In the genomic region with DNA sequence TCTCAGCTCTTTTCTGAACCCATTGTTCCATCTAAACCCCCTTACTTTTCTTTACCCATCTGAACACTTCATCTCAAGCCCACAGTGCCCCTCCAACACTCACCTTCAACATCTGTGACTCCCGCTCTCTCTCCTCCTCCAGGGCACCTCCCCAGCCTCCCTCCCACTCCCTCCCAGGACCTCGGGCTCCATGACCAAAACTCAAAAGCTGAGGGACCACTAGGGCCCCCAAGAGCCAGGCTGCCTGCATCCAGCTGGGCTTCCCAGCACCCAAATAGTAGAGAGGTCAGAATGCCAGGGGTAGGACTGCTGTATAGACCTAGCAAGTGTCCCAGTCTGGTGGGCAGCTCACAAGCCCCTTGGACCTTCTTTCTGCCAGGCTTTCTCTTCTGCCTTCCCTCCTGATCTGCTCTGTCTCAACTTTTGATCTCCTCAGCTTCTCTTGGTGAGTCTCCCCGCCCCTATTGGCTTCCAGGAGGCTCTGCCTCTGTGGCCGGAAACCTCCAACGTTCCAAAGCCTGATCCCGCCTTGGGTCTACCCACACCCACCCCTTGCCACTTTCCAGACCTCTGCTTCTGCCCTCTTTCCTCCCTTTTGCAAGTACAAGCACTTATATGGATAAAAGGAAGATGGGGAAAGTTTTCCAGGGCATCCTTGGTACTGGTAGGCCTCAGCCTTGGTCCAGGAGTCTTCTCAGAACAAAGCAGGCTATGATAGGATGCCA, we compare ENCODE assay signal across 8 mouse cellular contexts. TPM values are rescaled to one million over a fixed set of nuclear protein-coding genes. Genes with fewer than 3 reads are reported as not detected.
DNase-seq lines count a peak whose midpoint lies in the region; ATAC-seq and TF ChIP-seq lines count a peak whose summit lies in the region.

TSS of gene Clec11a (minus strand) at position 387 of the 725 bp plus-strand sequence.

- no peaks in the 10 kb centered on the region for H3K9me3 ChIP-seq in CH12.LX (replicated peaks; ENCODE audit: low read length)
- H3K9me3 ChIP-seq in forebrain, embryonic 15.5 days, result no peaks in the 10 kb centered on the region
- H3K9me3 ChIP-seq in limb, embryonic 14.5 days (ENCODE audit: control insufficient read depth, low read length), result no peaks in the 10 kb centered on the region
- no peaks in the 10 kb centered on the region for H3K9me3 ChIP-seq in stomach, embryonic 14.5 days (ENCODE audit: control insufficient read depth, low read depth, low read length)

- TF ChIP-seq CTCF in CH12.LX (conservative IDR thresholded peaks at IDR 0.05 in 1 of 2, IDR thresholded peaks at IDR 0.05 in 1 of 2; ENCODE audit: low read depth in 2 of 2, low read length in 2 of 2), result no peak

- peak within 1 kb of the TSS; percentile 39 for H3K4me2 ChIP-seq in CH12.LX (ENCODE audit: insufficient read depth, low read depth, poor library complexity, severe bottlenecking)
- peak within 1 kb of the TSS; percentile 62 for H3K4me2 ChIP-seq in forebrain, embryonic 15.5 days (replicated peaks)
- H3K4me2 ChIP-seq in limb, embryonic 14.5 days (replicated peaks; ENCODE audit: low read depth, low read length, severe bottlenecking), result peak within 1 kb of the TSS; percentile 39
- H3K4me2 ChIP-seq in stomach, embryonic 14.5 days (replicated peaks; ENCODE audit: low read depth, low read length), result peak within 1 kb of the TSS; percentile 70

- H3K27me3 ChIP-seq in CH12.LX (replicated peaks), result peaks cover 53% of the 10 kb centered on the region
- H3K27me3 ChIP-seq in forebrain, embryonic 15.5 days, result no peaks in the 10 kb centered on the region
- peaks cover 4% of the 10 kb centered on the region; the same call in 1 of the 2 replicates for H3K27me3 ChIP-seq in limb, embryonic 14.5 days (ENCODE audit: control insufficient read depth, insufficient read depth, low read length)
- H3K27me3 ChIP-seq in stomach, embryonic 14.5 days (ENCODE audit: control insufficient read depth, insufficient read depth, low read length), result no peaks in the 10 kb centered on the region

- in situ Hi-C loops in CH12.LX (cut with MboI; ENCODE audit: low pct_ligation_motif_present, low pct_unique_long_range_greater_than_20kb, low sequenced_read_pairs), result no loop called here

- H3K27ac ChIP-seq in CH12.LX (ENCODE audit: insufficient read depth, low read depth), result no peak within 1 kb of the TSS
- H3K27ac ChIP-seq in forebrain, embryonic 15.5 days (replicated peaks), result peak within 1 kb of the TSS; percentile 93; the same call in 1 of the 2 replicates
- peak within 1 kb of the TSS; percentile 71 for H3K27ac ChIP-seq in limb, embryonic 14.5 days (replicated peaks; ENCODE audit: low read depth, low read length)
- H3K27ac ChIP-seq in stomach, embryonic 14.5 days (ENCODE audit: low read length), result peak within 1 kb of the TSS; percentile 34; the same call in 1 of the 2 replicates

- peak within 1 kb of the TSS in 2 of 3 experiments; percentile 29 to 34 for H3K4me3 ChIP-seq in CH12.LX (replicated peaks in 1 of 3; ENCODE audit: low read depth in 2 of 3, low read length in 2 of 3, poor library complexity in 1 of 3)
- H3K4me3 ChIP-seq in forebrain, embryonic 15.5 days, result peak within 1 kb of the TSS; percentile 63
- H3K4me3 ChIP-seq in limb, embryonic 14.5 days (replicated peaks; ENCODE audit: low read length), result peak within 1 kb of the TSS; percentile 19
- H3K4me3 ChIP-seq in stomach, embryonic 14.5 days (ENCODE audit: low read depth, low read length), result 0 out of 2 replicates have a peak within 1 kb of the TSS, but pooled peaks have one; percentile 1

- no peak for TF ChIP-seq RAD21 in CH12.LX (IDR thresholded peaks at IDR 0.05; ENCODE audit: low read depth, low read length)

- TF ChIP-seq EP300 in CH12.LX (IDR thresholded peaks at IDR 0.05; ENCODE audit: low read length), result no peak

- 60% methylated on average over 6 of the region's 6 CpGs for WGBS in forebrain, embryonic 15.5 days
- 57% methylated on average over 6 of the region's 6 CpGs for WGBS in limb, embryonic 14.5 days
- 50% methylated on average over 6 of the region's 6 CpGs for WGBS in stomach, embryonic 14.5 days

- H3K9ac ChIP-seq in CH12.LX (ENCODE audit: insufficient read depth, low read depth), result no peak within 1 kb of the TSS
- H3K9ac ChIP-seq in forebrain, embryonic 15.5 days (replicated peaks), result no peak within 1 kb of the TSS
- peak within 1 kb of the TSS; percentile 4; the same call in 1 of the 2 replicates for H3K9ac ChIP-seq in limb, embryonic 14.5 days (ENCODE audit: low read depth, low read length, severe bottlenecking)
- no peak within 1 kb of the TSS for H3K9ac ChIP-seq in stomach, embryonic 14.5 days (replicated peaks; ENCODE audit: low read depth, low read length)

- ATAC-seq in forebrain, embryonic 15.5 days (replicated peaks), result no peak
- no peak for ATAC-seq in limb, embryonic 14.5 days (ENCODE audit: low FRiP score, low read depth)
- ATAC-seq in stomach, embryonic 14.5 days (ENCODE audit: insufficient number of reproducible peaks, insufficient read depth, low FRiP score, low read depth), result no peak

- TF ChIP-seq POLR2A in CH12.LX (IDR thresholded peaks at IDR 0.05; ENCODE audit: low read depth, low read length), result no peak
- no peak for TF ChIP-seq POLR2A in limb, embryonic 14.5 days (IDR thresholded peaks at IDR 0.05; ENCODE audit: borderline replicate concordance, extremely low read depth, insufficient read depth, insufficient read length)

- peaks cover 15 to 45% of the 10 kb centered on the region in 2 experiments for H3K4me1 ChIP-seq in CH12.LX (ENCODE audit: control insufficient read depth in 1 of 2, insufficient read depth in 2 of 2)
- H3K4me1 ChIP-seq in forebrain, embryonic 15.5 days, result peaks cover 25% of the 10 kb centered on the region
- H3K4me1 ChIP-seq in limb, embryonic 14.5 days (ENCODE audit: control insufficient read depth, insufficient read depth, low read length), result peaks cover 45% of the 10 kb centered on the region
- H3K4me1 ChIP-seq in stomach, embryonic 14.5 days (ENCODE audit: control insufficient read depth, insufficient read depth, low read length), result peaks cover 28% of the 10 kb centered on the region

- peak; percentile 37 for DNase-seq in gastrocnemius, postnatal 14 days
- no peak for DNase-seq in gastrocnemius, adult 18-20 months (ENCODE audit: low spot score)
- DNase-seq in CH12.LX (ENCODE audit: extremely low read depth), result no peak
- DNase-seq in limb, embryonic 14.5 days (ENCODE audit: low spot score), result no peak
- DNase-seq in adrenal gland, adult 18-20 months (ENCODE audit: low spot score in 2 of 2), result no peak
- no peak for DNase-seq in B cell, adult 2 months

- intact Hi-C loops in gastrocnemius, postnatal 14 days (cut with DNase I; ENCODE audit: low total_unique reads), result no loop called here

- dilution Hi-C loops in CH12.LX (cut with MboI; ENCODE audit: extremely low pct_ligation_motif_present, extremely low pct_unique_long_range_greater_than_20kb, low sequenced_read_pairs), result no loop called here

- no peaks in the 10 kb centered on the region for H3K79me2 ChIP-seq in CH12.LX (replicated peaks; ENCODE audit: control insufficient read depth, extremely low read depth, insufficient read depth, poor library complexity, severe bottlenecking)

- peaks cover 0 to 5% of the 10 kb centered on the region in 2 experiments for H3K36me3 ChIP-seq in CH12.LX (replicated peaks in 1 of 2; ENCODE audit: control insufficient read depth in 1 of 2, insufficient read depth in 1 of 2, low read length in 1 of 2)
- no peaks in the 10 kb centered on the region for H3K36me3 ChIP-seq in forebrain, embryonic 15.5 days
- no peaks in the 10 kb centered on the region for H3K36me3 ChIP-seq in limb, embryonic 14.5 days (ENCODE audit: control insufficient read depth, insufficient read depth, low read length)
- no peaks in the 10 kb centered on the region for H3K36me3 ChIP-seq in stomach, embryonic 14.5 days (ENCODE audit: control insufficient read depth, insufficient read depth, low read length)

TF ChIP-seq in CH12.LX, 34 proteins besides CTCF, POLR2A, EP300 and RAD21:
- TF ChIP-seq ZMIZ1 (IDR thresholded peaks at IDR 0.05; ENCODE audit: low read depth, low read length) (no peak), HCFC1 (IDR thresholded peaks at IDR 0.05; ENCODE audit: low read depth, low read length) (no peak), MEF2A (IDR thresholded peaks at IDR 0.05; ENCODE audit: borderline replicate concordance, low read depth, low read length) (no peak), MYC (IDR thresholded peaks at IDR 0.05; ENCODE audit: low read depth, low read length) (no peak), ZNF384 (IDR thresholded peaks at IDR 0.05; ENCODE audit: low read depth, low read length) (no peak), TCF12 (IDR thresholded peaks at IDR 0.05; ENCODE audit: low read depth, low read length) (no peak), ZC3H11A (IDR thresholded peaks at IDR 0.05; ENCODE audit: low read depth, low read length) (no peak), IRF4 (IDR thresholded peaks at IDR 0.05; ENCODE audit: low read depth, low read length) (no peak), NRF1 (IDR thresholded peaks at IDR 0.05; ENCODE audit: low read depth, low read length) (no peak)
TF ChIP-seq in CH12.LX: peak in this region for 0.

RNA-seq across cellular contexts. Expression of gene Clec11a, which starts in this region (rescaled TPM):
- total RNA-seq in gastrocnemius, postnatal 14 days (2021), result 1 to 10 TPM; 4.2 to 5.6 TPM
- total RNA-seq in gastrocnemius, adult 18-20 months (2021), result 1 to 10 TPM in 1 of 2 experiments, under 1 TPM in 1; 0.84 to 1.3 TPM
- total RNA-seq in CH12.LX (2012; rRNA removed) (0.89 and 0.97 TPM in 2 replicates), CH12.LX (2014; rRNA removed) (0.46 and 0.69 TPM in 2 replicates)
- polyA plus RNA-seq in CH12.LX (2012; ENCODE audit: insufficient read length, low read depth), result 0.38 and 0.53 TPM in 2 replicates
- polyA plus RNA-seq in forebrain, embryonic 15.5 days (2015; fragmentation: Nextera tagmentation; extraction: Ambion mirVana), result 3.7 TPM in 2 replicates
- polyA plus RNA-seq in limb, embryonic 14.5 days (2012; rRNA removed), result 21.2 and 22.8 TPM in 2 replicates
- 12.4 and 15.5 TPM in 2 replicates for polyA plus RNA-seq in limb, embryonic 14.5 days (2014; fragmentation: Nextera tagmentation; extraction: Ambion mirVana)
- polyA plus RNA-seq in stomach, embryonic 14.5 days (2014; fragmentation: Nextera tagmentation; extraction: Ambion mirVana), result 4.2 and 4.9 TPM in 2 replicates
- total RNA-seq in adrenal gland, adult 18-20 months (2021), result 1 to 10 TPM; 3.8 to 4.4 TPM

Comparison
In these comparisons a context has a peak if more than half of its experiments do, and no peak if none do; other contexts are left out.
1. H3K4me3 ChIP-seq: peak in every context shown above with its lines; median percentile 63 in forebrain, embryonic 15.5 days; 32 in CH12.LX; 19 in limb, embryonic 14.5 days; 1 in stomach, embryonic 14.5 days.